Mouse (Mus musculus) hindbrain, embryonic 15.5 days (tissue): ENCODE data around the gene St7. TPM values are rescaled to one million over a fixed set of nuclear protein-coding genes. Genes with fewer than 3 reads are reported as not detected.

Experiments used
- ATAC-seq: fragments of 200-750 bp; cut with Nextera tagmentation; 2 replicates; pipeline ENCODE4 v1.8.0; 2017; ENCODE audit warnings: low read depth, moderate number of reproducible peaks, moderate TSS enrichment; ENCODE audit not compliant: low FRiP score
- H3K27ac ChIP-seq: fragments of 300-500 bp; sonication (generic); replicated peaks from 2 replicates; pipeline ENCODE4 v1.5.1; 2015; ENCODE audit warnings: mild to moderate bottlenecking, inconsistent platforms
- H3K27me3 ChIP-seq: fragments of 300-500 bp; sonication (generic); 2 replicates; pipeline ENCODE4 v1.6.1; 2015; ENCODE audit warnings: control low read depth, inconsistent platforms
- H3K36me3 ChIP-seq: fragments of 300-500 bp; sonication (generic); 2 replicates; pipeline ENCODE4 v1.6.1; 2015; ENCODE audit warnings: control low read depth, inconsistent platforms
- H3K4me1 ChIP-seq: fragments of 300-500 bp; sonication (generic); replicated peaks from 2 replicates; pipeline ENCODE4 v1.6.1; 2015; ENCODE audit warnings: control low read depth, inconsistent platforms
- H3K4me2 ChIP-seq: fragments of 300-500 bp; sonication (generic); 2 replicates; pipeline ENCODE4 v1.6.1; 2015; ENCODE audit warnings: moderate library complexity, mild to moderate bottlenecking, inconsistent platforms
- H3K4me3 ChIP-seq: fragments of 300-500 bp; sonication (generic); 2 replicates; pipeline ENCODE4 v1.5.1; 2015; ENCODE audit warnings: mild to moderate bottlenecking, inconsistent platforms
- H3K9ac ChIP-seq: fragments of 300-500 bp; sonication (generic); 2 replicates; pipeline ENCODE4 v1.6.1; 2015; ENCODE audit warnings: inconsistent platforms
- H3K9me3 ChIP-seq: fragments of 300-500 bp; sonication (generic); 2 replicates; pipeline ENCODE4 v1.6.1; 2016; ENCODE audit warnings: control low read depth, inconsistent platforms
- WGBS: fragments of 180-500 bp; shearing (Covaris S2); methylation state at CpG from one replicate; pipeline ENCODE4 v1.1.7; 2015; 5-methylcytosine and 5-hydroxymethylcytosine counted together
- polyA plus RNA-seq: library from polyadenylated mRNA; unstranded; fragments of >200 nt; fragmentation: Nextera tagmentation; extraction: Ambion mirVana; gene quantifications from 2 replicates; pipeline ENCODE4 v1.2.1, GENCODE M21; 2015

St7 gene
- polyA plus RNA-seq, 1 experiment from 2014 or later = 54.8 TPM

DNA sequence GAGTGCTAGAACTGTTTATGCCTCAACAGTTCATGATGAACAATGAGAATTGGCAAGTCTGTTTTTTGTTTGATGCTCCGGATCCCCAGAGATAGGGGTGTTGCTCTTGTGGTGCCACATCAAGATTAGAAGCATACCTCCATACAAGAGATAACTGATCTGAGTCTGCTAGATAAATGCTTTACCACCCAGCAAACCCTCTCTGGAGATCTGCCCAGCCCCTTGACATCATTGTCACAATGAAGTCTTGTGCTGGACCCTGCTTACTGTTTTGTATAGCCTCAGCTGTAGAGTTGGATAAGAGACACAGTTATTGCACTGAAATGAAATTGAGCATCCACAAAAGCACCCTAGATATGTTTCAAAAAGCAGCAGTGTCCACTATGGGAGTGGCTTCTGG lies 229.4 kb downstream of the St7 start:
- H3K4me2 ChIP-seq = no peak overlapping the region
- no peaks in the 10 kb centered on the region for H3K27me3 ChIP-seq
- 94% methylated on average over 1 of the region's 1 CpGs for WGBS
- H3K9me3 ChIP-seq = no peaks in the 10 kb centered on the region
- no peak for ATAC-seq
- no peak overlapping the region for H3K27ac ChIP-seq
- peaks cover 6% of the 10 kb centered on the region; the same call in 1 of the 2 replicates for H3K36me3 ChIP-seq
- H3K4me3 ChIP-seq = no peak overlapping the region
- no peaks in the 10 kb centered on the region for H3K4me1 ChIP-seq
- no peak overlapping the region for H3K9ac ChIP-seq

DNA sequence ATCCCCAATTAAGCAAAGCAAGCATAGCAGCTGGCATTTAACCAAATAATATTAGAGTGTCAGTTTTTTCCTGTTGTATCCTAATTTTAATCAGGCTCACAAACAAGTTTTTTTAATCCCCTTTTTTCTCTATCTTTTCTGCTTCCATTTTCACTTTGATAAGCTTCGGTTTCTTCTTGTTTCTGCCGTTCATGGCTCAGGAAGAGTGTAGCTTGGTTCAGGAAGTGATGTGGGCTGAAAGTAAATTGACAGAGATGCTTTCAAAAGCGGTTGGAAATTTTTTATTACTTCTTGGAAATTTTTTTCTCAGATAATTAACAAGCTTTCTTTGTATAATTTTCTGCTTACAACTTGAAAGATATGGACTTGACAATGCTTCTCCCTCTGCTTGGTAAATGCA lies 230.2 kb downstream of the St7 start:
- 89% methylated on average over 3 of the region's 3 CpGs for WGBS
- ATAC-seq = no peak

DNA sequence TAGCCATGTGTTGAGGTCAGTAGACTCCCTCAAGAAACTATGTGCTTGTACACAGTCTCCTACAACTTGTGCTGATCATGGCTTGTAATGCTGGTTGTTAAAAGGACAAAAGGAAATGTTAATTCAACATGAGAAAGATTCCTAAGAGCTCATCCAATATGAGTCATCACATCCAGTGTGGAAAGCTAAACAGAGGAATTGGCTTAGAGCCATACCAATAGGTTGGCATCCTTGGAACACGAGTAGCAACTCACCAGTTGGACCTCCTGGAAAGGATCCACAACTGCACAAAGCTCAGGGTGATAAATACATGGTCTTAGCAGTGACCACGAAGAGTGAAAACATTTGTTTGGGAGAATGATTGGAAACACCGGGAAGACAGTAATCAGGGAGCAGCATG lies 230.6 kb downstream of the St7 start:
- 60% methylated on average over 3 of the region's 3 CpGs for WGBS
- no peak for ATAC-seq
- no peak overlapping the region for H3K9ac ChIP-seq

More for the DNA sequence above, 230.2 kb downstream of the St7 start:
- H3K4me2 ChIP-seq = no peak overlapping the region
- no peaks in the 10 kb centered on the region for H3K9me3 ChIP-seq
- no peaks in the 10 kb centered on the region for H3K27me3 ChIP-seq
- no peak overlapping the region for H3K4me3 ChIP-seq
- H3K4me1 ChIP-seq = no peaks in the 10 kb centered on the region
- peaks cover 6% of the 10 kb centered on the region; the same call in 1 of the 2 replicates for H3K36me3 ChIP-seq
- no peak overlapping the region for H3K27ac ChIP-seq
- H3K9ac ChIP-seq = no peak overlapping the region

DNA sequence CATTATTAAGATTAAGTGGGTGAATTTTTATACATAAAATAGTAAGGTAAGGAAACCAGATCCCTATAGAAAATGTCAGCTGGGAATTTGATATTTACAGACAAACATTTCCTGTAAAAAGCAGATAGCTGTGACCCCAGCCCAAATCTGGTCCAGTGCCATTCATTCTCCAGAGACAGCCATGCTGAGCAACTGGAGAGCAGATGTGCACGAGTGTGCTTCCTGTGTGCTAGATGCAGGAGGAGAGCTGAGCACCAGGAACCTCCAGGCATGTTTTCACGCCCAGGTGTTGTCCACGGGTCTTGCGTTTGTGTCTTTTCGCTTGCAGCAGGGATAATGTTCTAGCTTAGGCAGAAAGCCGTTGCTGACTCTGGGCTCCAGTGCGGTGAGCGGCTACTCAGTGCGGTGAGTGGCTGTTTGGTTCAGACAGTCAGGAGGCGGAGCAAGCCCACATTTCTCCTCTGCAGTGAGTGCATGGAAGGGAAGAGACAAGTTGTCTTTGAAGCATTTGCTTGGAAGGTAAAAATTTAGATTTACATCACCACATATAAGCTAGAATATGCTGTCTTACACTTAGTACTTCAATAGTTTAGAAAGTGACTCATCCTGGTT lies 231.3 kb downstream of the St7 start:
- Histone ChIP-seq H3K9ac (no peak overlapping the region), H3K4me1 (no peaks in the 10 kb centered on the region), H3K9me3 (no peaks in the 10 kb centered on the region), H3K27ac (no peak overlapping the region), H3K27me3 (no peaks in the 10 kb centered on the region), H3K4me3 (no peak overlapping the region), H3K4me2 (no peak overlapping the region), H3K36me3 (peaks cover 5% of the 10 kb centered on the region; the same call in 1 of the 2 replicates)
- ATAC-seq = no peak
- WGBS = 91% methylated on average over 10 of the region's 10 CpGs

More for the DNA sequence above, 230.6 kb downstream of the St7 start:
- Histone ChIP-seq H3K4me1 (no peaks in the 10 kb centered on the region), H3K27ac (no peak overlapping the region), H3K4me3 (no peak overlapping the region), H3K27me3 (no peaks in the 10 kb centered on the region), H3K4me2 (no peak overlapping the region), H3K36me3 (peaks cover 6% of the 10 kb centered on the region; the same call in 1 of the 2 replicates), H3K9me3 (no peaks in the 10 kb centered on the region)

DNA sequence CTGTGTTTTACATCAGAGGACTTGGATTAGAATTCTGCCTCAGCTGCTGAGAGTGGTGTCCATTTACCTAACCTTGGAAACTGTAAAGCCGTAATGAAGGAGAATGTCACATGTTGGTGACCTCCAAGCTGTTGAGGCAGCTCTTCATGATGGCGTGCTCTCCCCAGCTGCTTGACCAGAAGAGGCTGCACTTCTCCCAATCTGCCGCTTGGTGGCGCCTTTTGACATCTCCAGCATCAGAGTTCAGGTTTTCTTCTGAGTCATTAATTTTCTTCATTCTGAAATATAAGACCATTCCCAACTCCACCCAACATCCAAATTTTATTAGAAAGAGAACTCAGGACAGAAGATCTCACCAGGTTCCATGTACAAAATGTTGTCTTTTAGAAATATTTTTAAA lies 232.5 kb downstream of the St7 start:
- Histone ChIP-seq H3K4me1 (0 out of 2 replicates have a peak, but pooled peaks cover 4% of the 10 kb centered on the region), H3K9me3 (no peaks in the 10 kb centered on the region), H3K9ac (no peak overlapping the region), H3K27ac (no peak overlapping the region), H3K27me3 (no peaks in the 10 kb centered on the region), H3K4me2 (no peak overlapping the region), H3K36me3 (peaks cover 3% of the 10 kb centered on the region; the same call in 1 of the 2 replicates), H3K4me3 (no peak overlapping the region)
- WGBS = 47% methylated on average over 4 of the region's 4 CpGs
- no peak for ATAC-seq

DNA sequence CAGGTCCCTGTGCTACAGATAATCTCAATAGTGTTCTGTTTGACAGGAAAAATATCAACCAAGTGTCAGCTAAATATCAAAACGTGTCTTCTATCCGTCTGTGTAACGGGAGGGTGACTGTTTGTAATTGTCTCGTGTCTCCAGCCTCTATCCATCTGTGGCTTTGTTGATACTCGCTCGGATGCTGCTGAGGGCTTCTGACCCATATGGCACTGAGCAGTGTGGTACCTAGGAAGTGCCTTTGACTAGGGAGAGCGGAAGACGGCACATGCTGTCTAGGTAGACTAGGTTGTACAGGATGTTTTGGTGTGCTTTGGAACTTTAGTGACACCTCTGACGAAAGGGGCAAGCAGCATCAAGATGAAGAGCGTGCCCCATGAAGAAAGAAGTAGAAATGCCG lies 235.0 kb downstream of the St7 start:
- Histone ChIP-seq H3K27ac (no peak overlapping the region), H3K4me3 (no peak overlapping the region), H3K9ac (no peak overlapping the region), H3K4me1 (0 out of 2 replicates have a peak, but pooled peaks cover 4% of the 10 kb centered on the region), H3K36me3 (peaks cover 3% of the 10 kb centered on the region; the same call in 1 of the 2 replicates), H3K27me3 (no peaks in the 10 kb centered on the region), H3K4me2 (no peak overlapping the region), H3K9me3 (no peaks in the 10 kb centered on the region)
- WGBS = 82% methylated on average over 11 of the region's 11 CpGs
- no peak for ATAC-seq

DNA sequence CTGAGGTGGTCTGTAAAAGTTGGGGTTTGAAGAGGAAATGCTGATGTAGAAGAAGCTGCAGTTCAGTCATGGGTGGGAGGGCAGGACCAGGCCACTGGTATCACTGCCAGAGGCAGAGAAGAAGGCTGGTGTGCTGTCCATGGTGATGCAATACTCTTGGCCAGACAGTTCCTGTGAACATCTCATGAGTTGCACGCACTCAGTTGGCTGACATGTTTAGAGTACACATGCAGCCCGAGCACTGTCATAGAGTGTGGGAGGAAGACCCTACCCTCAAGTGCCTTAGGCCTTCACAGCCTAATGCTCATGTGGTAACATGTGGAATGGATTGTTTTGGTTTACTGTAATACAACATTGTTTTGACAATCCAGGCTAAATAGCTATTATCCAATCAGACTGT lies 238.5 kb downstream of the St7 start:
- Histone ChIP-seq H3K27ac (no peak overlapping the region), H3K4me3 (no peak overlapping the region), H3K4me2 (no peak overlapping the region), H3K9ac (no peak overlapping the region), H3K4me1 (0 out of 2 replicates have a peak, but pooled peaks cover 4% of the 10 kb centered on the region), H3K9me3 (no peaks in the 10 kb centered on the region), H3K27me3 (no peaks in the 10 kb centered on the region), H3K36me3 (peaks cover 12% of the 10 kb centered on the region)
- 0 out of 2 replicates have a peak, but pooled peaks have one; percentile 35 for ATAC-seq
- 94% methylated on average over 2 of the region's 2 CpGs for WGBS

DNA sequence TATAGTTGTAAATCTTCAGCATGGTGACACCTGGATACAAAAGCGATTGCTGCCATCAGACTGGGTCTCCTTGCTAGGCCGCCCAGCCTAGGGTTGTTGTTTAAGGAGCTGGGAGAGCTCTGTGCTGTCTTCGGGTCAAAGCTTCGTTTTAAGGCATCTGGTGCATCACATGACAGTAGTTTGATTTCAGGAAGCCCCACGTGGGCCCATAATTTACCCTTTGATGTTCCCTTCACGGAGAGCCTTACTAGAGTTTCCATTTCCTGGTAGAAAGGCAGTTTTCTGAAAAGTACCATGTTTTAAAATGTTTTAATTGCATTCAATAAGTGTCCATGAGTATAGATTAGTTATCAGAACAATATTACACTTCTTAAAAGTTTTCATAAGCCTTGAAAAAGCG lies 239.1 kb downstream of the St7 start:
- H3K27me3 ChIP-seq = no peaks in the 10 kb centered on the region
- no peak for ATAC-seq
- H3K9ac ChIP-seq = no peak overlapping the region
- no peak overlapping the region for H3K4me2 ChIP-seq
- peaks cover 12% of the 10 kb centered on the region for H3K36me3 ChIP-seq
- H3K27ac ChIP-seq = no peak overlapping the region
- no peaks in the 10 kb centered on the region for H3K9me3 ChIP-seq
- 91% methylated on average over 7 of the region's 7 CpGs for WGBS
- no peak overlapping the region for H3K4me3 ChIP-seq
- 0 out of 2 replicates have a peak, but pooled peaks cover 4% of the 10 kb centered on the region for H3K4me1 ChIP-seq

DNA sequence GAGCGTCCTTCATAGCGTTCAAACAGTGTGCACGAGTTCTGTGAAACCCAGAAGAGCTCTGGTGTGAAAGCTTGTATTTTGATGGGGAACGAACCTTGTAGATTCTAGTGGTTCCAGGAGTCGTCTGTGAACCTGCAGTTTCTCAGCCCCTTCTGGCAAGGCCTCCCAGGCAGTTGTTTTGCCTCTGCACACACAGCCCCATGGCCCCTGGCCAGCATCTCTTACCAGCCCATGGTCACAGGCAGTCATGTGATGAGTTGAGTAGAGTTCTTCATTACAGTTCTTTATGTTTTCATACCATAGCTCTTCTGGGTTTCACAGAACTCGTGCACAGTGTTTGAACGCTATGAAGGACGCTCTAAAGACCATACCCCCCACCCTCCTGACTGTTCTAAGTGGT lies 240.1 kb downstream of the St7 start:
- 93% methylated on average over 8 of the region's 8 CpGs for WGBS

DNA sequence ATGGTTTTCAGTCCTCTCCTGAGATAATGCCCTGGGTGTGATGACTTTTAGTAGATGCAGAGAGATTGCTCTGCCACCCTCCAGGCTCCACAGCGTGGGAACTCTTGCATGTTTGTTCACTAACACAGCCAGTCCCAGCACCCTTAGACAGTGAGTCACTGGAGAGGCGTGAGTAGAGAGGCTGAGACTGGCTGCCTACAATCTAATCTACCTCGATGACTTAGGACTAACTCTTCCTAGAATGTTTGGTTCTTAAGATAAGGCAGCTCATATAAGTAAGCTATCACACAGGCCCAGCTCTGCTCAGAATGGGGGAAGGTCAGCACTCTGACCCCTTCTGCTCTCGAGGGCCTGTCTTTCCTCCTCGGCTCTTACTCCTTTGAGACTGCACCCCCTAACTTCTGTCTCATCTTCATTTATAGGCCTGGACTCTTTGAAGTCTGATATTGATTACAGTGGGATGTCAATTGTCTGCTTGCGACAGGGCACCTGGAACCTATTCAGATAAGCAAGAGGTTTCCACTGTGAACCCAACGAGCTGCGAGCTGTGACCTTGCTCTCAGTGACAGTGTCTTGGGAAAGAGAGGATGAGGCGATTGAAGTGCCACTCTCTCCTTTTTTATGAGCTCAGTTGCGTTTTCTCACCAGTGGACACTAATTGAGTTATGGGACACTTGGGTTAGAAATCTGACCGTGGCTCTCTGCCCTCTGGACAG lies 246.1 kb downstream of the St7 start:
- Histone ChIP-seq H3K4me3 (no peak overlapping the region), H3K4me2 (no peak overlapping the region), H3K36me3 (peaks cover 15% of the 10 kb centered on the region), H3K4me1 (peaks cover 6% of the 10 kb centered on the region), H3K27ac (no peak overlapping the region), H3K9ac (no peak overlapping the region), H3K27me3 (no peaks in the 10 kb centered on the region), H3K9me3 (no peaks in the 10 kb centered on the region)
- no peak for ATAC-seq
- 73% methylated on average over 11 of the region's 11 CpGs for WGBS

More for the DNA sequence above, 240.1 kb downstream of the St7 start:
- H3K27ac ChIP-seq = no peak overlapping the region
- H3K27me3 ChIP-seq = no peaks in the 10 kb centered on the region
- H3K9me3 ChIP-seq = no peaks in the 10 kb centered on the region
- H3K9ac ChIP-seq = no peak overlapping the region
- no peak for ATAC-seq
- 0 out of 2 replicates have a peak, but pooled peaks cover 4% of the 10 kb centered on the region for H3K4me1 ChIP-seq
- peaks cover 12% of the 10 kb centered on the region for H3K36me3 ChIP-seq
- H3K4me2 ChIP-seq = no peak overlapping the region
- no peak overlapping the region for H3K4me3 ChIP-seq

DNA sequence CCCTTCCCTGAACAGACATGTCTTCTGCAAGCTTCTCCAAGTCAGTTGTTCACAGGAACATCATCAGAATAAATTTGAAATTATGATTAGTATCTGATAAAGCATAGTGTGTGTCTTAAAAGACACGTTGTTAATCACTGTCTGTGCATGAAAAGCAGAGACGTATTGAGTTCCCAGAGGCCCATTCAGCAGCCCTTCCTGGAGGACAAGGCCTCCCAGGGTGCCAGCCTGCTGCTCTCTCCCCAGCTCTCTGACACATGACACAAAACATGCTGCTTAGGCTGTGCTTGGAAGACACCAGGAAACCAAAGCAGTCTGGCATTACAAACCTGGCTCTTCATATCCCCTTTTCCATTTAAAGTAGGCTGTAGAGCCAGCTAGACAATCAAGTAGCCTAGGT lies 249.2 kb downstream of the St7 start:
- H3K27me3 ChIP-seq = no peaks in the 10 kb centered on the region
- no peak overlapping the region for H3K9ac ChIP-seq
- no peak overlapping the region for H3K4me2 ChIP-seq
- no peaks in the 10 kb centered on the region for H3K9me3 ChIP-seq
- H3K4me3 ChIP-seq = no peak overlapping the region
- WGBS = 13% methylated on average over 2 of the region's 2 CpGs
- peaks cover 6% of the 10 kb centered on the region for H3K36me3 ChIP-seq
- 0 out of 2 replicates have a peak, but pooled peaks have one; percentile 40 for ATAC-seq
- H3K4me1 ChIP-seq = peaks cover 6% of the 10 kb centered on the region
- H3K27ac ChIP-seq = no peak overlapping the region

DNA sequence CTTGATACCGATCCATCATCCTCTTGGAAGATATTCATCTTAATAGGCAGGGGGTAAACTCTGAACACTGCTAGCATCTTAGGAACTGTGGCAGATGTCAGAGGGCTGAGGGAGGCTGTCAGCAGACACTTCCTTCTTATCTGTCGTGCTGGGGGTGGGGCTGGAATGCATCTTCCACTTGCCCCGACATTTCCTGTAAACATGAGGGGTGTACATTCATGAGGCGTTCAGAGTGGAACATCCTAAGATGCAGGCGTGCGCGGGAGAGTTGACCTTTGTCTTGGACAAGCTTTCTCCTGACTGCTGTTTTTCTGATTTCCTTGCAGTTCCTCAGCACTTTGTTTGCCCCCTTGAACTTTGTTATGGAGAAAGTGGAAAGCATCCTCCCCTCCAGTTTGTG lies 249.6 kb downstream of the St7 start:
- H3K4me2 ChIP-seq = no peak overlapping the region
- no peak overlapping the region for H3K9ac ChIP-seq
- H3K9me3 ChIP-seq = no peaks in the 10 kb centered on the region
- 39% methylated on average over 7 of the region's 7 CpGs for WGBS
- no peak for ATAC-seq
- H3K27me3 ChIP-seq = no peaks in the 10 kb centered on the region
- no peak overlapping the region for H3K27ac ChIP-seq
- H3K4me1 ChIP-seq = peaks cover 6% of the 10 kb centered on the region
- peaks cover 6% of the 10 kb centered on the region for H3K36me3 ChIP-seq
- H3K4me3 ChIP-seq = no peak overlapping the region
